Mouse (Mus musculus) ES-E14 (cell line): Measurements from ENCODE around the gene Akap7. TPM values are rescaled to one million over a fixed set of nuclear protein-coding genes. Genes with fewer than 3 reads are reported as not detected.
A peak's percentile ranks its signal among the peaks of the same experiment; 100 is the strongest.

Experiments used
- DNase-seq: peaks from one replicate; pipeline ENCODE4 v3.0.0-alpha.2; 2013; ENCODE audit warnings: low read depth, low spot score
- H3K27ac ChIP-seq: 2 replicates; pipeline ENCODE4 v1.5.1; 2012; ENCODE audit warnings: low read depth, mild to moderate bottlenecking, low read length, moderate library complexity, mixed read lengths; ENCODE audit not compliant: poor library complexity, insufficient read depth, severe bottlenecking
- H3K36me3 ChIP-seq: 2 replicates; pipeline ENCODE4 v1.6.1; 2012; ENCODE audit warnings: mild to moderate bottlenecking, low read length, moderate library complexity, mixed read lengths; ENCODE audit not compliant: control insufficient read depth, poor library complexity, insufficient read depth, severe bottlenecking
- H3K4me1 ChIP-seq, 2 experiments: fragments of 150-350 bp in 1 of 2; sonication (generic) in 1 of 2; 2 replicates each; pipeline ENCODE4 v1.6.1; 2012; ENCODE audit warnings: low read length in 2 of 2, mild to moderate bottlenecking in 1 of 2, mixed read lengths in 1 of 2; ENCODE audit not compliant: control insufficient read depth in 2 of 2, insufficient read depth in 2 of 2, poor library complexity in 1 of 2
- H3K4me3 ChIP-seq, 2 experiments: fragments of 150-350 bp in 1 of 2; sonication (generic) in 1 of 2; 2 replicates each; pipeline ENCODE4 v1.5.1; 2012; ENCODE audit warnings: low read length in 2 of 2, low read depth in 1 of 2, mild to moderate bottlenecking in 1 of 2, mixed read lengths in 1 of 2; ENCODE audit not compliant: insufficient read depth in 1 of 2, poor library complexity in 1 of 2, severe bottlenecking in 1 of 2
- H3K9ac ChIP-seq: 2 replicates; pipeline ENCODE4 v1.6.1; 2012; ENCODE audit warnings: low read depth, mild to moderate bottlenecking, low read length, mixed read lengths; ENCODE audit not compliant: poor library complexity, insufficient read depth, severe bottlenecking
- H3K9me3 ChIP-seq: fragments of 150-350 bp; sonication (generic); 2 replicates; pipeline ENCODE4 v1.6.1; 2012; ENCODE audit warnings: low read depth, mild to moderate bottlenecking, low read length; ENCODE audit not compliant: control insufficient read depth, insufficient read depth
- CHD2 ChIP-seq: IDR thresholded peaks from 2 replicates; pipeline ENCODE4 v1.6.1; 2014; ENCODE audit warnings: mild to moderate bottlenecking, low read depth, low read length, inconsistent platforms
- HCFC1 ChIP-seq: IDR thresholded peaks from 2 replicates; pipeline ENCODE4 v1.6.1; 2012; ENCODE audit warnings: low read length, inconsistent platforms, borderline replicate concordance; ENCODE audit not compliant: insufficient read depth
- MAFK ChIP-seq: IDR thresholded peaks from 2 replicates; pipeline ENCODE4 v1.6.1; 2014; ENCODE audit warnings: mild to moderate bottlenecking, low read depth, low read length, inconsistent platforms; ENCODE audit not compliant: insufficient read depth
- ZC3H11A ChIP-seq: IDR thresholded peaks from 2 replicates; pipeline ENCODE4 v1.6.1; 2012; ENCODE audit warnings: low read depth, mild to moderate bottlenecking, inconsistent platforms, low read length, borderline replicate concordance
- ZNF384 ChIP-seq: IDR thresholded peaks from 2 replicates; pipeline ENCODE4 v1.6.1; 2012; ENCODE audit warnings: low read depth, low read length, inconsistent platforms
- in situ Hi-C, 2 experiments: fragments of 600-800 bp; cut with MboI; formaldehyde crosslinking; loops; one replicate each; pipeline ENCODE4 v1.15.1; 2025; ENCODE audit warnings: low sequenced_read_pairs in 2 of 2, inconsistent platforms in 1 of 2; ENCODE audit not compliant: unreplicated experiment in 2 of 2
- total RNA-seq: library from RNA; depleted of rRNA; stranded (reverse); fragments of 300-350 nt; gene quantifications from 2 replicates; pipeline ENCODE4 v1.2.3, GENCODE M21; 2012

Gene Akap7
- total RNA-seq, 1 experiment: 12.8 TPM

GRCm38 (mm10) chr10:25313856-25314584, 6.3 kb upstream of the Akap7 start:
- Histone ChIP-seq H3K9ac (no peak overlapping the region), H3K36me3 (no peaks in the 10 kb centered on the region), H3K27ac (peak overlapping the region; percentile 82), H3K9me3 (no peaks in the 10 kb centered on the region), H3K4me3 (no peak overlapping the region), H3K4me1 (peaks cover 14 to 15% of the 10 kb centered on the region in 2 experiments)
- in situ Hi-C loops: no loop called here
- peak; percentile 74 for DNase-seq
- TF ChIP-seq HCFC1 (no peak), MAFK (no peak), ZC3H11A (no peak), ZNF384 (peak; percentile 96), CHD2 (peak; percentile 63)

DNA sequence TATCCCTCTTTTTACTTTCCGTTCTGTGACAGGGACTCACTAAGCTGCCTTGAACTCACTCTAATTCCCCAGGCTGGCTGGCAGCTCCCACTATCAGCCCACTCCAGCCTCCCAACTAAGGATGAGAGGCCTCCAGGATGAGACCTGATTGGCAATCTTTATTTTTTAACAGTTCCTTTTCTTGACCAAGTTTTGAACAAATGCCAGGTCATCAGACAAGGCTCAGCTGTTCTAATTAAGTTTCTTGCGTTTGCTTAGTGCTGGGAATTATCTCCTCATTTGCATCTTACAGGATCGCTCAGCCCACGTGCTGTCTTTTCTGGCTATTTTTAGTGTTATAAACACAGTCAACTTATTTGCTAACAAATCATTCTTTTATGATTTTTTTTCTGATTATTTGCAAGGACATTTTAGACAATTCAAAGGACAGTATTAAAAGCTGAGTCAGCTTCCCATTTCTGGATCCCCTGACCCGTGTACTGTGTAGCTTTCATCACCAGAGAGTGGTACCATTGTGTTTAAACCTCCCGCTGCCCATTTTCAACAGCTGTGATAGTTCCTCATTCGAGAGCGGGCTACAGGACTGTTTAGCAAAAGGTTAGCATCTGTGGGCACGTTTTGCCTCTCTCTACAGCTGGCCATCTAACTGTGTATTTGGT, 4.0 kb upstream of the Akap7 start:
- DNase-seq: no peak
- H3K9me3 ChIP-seq: no peaks in the 10 kb centered on the region
- in situ Hi-C loops: no loop called here
- H3K4me3 ChIP-seq: no peak overlapping the region
- no peak overlapping the region for H3K27ac ChIP-seq
- H3K9ac ChIP-seq: no peak overlapping the region
- H3K36me3 ChIP-seq: no peaks in the 10 kb centered on the region
- peaks cover 12 to 15% of the 10 kb centered on the region in 2 experiments for H3K4me1 ChIP-seq
- TF ChIP-seq MAFK: peak; percentile 60; the same call in 1 of the 2 replicates
- no peak for TF ChIP-seq CHD2

- Histone ChIP-seq H3K4me3 (no peak overlapping the region), H3K9me3 (no peaks in the 10 kb centered on the region), H3K36me3 (no peaks in the 10 kb centered on the region), H3K27ac (no peak overlapping the region), H3K9ac (no peak overlapping the region), H3K4me1 (peaks cover 12 to 15% of the 10 kb centered on the region in 2 experiments)
- in situ Hi-C loops: no loop called here
- DNase-seq: no peak
- TF ChIP-seq ZNF384: no peak
- TF ChIP-seq MAFK: no peak
- no peak for TF ChIP-seq ZC3H11A
- no peak for TF ChIP-seq CHD2
- no peak for TF ChIP-seq HCFC1
Measured at GRCm38 (mm10) chr10:25310736-25311135, 3.1 kb upstream of the Akap7 start.

DNA sequence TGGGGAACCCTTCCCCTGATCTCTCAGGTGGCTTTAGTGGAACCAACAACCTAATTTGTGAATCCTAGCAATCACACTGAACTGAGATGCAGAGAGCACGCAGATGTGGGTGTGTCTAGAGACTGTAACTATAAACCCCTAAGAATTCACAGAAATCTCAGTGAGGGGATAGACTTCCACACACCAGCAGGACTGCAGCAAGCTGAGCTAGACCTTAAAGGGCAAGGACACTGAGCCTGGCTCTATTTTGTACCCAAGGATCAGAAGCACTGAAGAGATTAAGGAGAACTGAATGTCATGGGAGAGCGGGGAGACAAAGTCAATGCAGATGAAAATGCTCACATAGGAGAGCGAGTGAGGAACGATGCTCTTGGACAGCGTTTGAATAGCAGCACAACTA, 2.3 kb upstream of the Akap7 start:
- Histone ChIP-seq H3K27ac (no peak overlapping the region), H3K9ac (no peak overlapping the region), H3K9me3 (no peaks in the 10 kb centered on the region), H3K4me3 (no peak overlapping the region), H3K4me1 (peaks cover 10 to 13% of the 10 kb centered on the region in 2 experiments), H3K36me3 (no peaks in the 10 kb centered on the region)
- TF ChIP-seq MAFK: no peak
- no peak for TF ChIP-seq HCFC1
- TF ChIP-seq ZC3H11A: no peak
- TF ChIP-seq ZNF384: no peak
- no peak for TF ChIP-seq CHD2
- DNase-seq: no peak
- in situ Hi-C loops: no loop called here
